Mouse (Mus musculus): Measurements from ENCODE around the gene Rnf43.

- TF ChIP-seq CTCF (IDR thresholded peaks at IDR 0.05; ENCODE audit: borderline replicate concordance, control insufficient read depth, extremely low read depth, insufficient read depth, low read length, poor library complexity) (no peak), POLR2A (IDR thresholded peaks at IDR 0.05; ENCODE audit: control insufficient read depth, extremely low read depth, insufficient read depth, low read length, poor library complexity) (no peak)
Measured at GRCm38 (mm10) chr11:87743691-87744090, 81.2 kb downstream of the Rnf43 start.
